Mouse (Mus musculus): Measurements from ENCODE around the gene Gm5431.

DNA sequence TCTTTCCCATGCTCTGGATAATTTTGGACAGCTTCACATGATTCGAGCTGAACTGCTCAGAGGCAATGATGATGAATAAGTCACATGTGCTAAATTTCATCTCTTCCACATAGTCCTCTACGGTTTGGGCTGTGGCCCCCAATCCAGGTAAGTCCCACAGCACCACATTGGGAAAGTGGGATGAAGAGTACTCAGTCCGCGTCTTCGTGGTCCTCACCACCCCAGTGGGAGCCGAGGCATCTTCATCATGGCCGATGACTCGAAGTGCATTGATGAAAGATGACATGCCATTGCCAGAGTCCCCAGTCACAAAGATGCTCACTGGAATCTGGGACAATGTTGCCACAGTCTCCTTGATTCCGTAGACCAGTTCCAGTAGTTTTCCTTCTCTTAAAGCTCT lies 35.5 kb downstream of the Gm5431 start:
- no peak for TF ChIP-seq EP300 (IDR thresholded peaks at IDR 0.05)
- no peak for TF ChIP-seq CTCF (IDR thresholded peaks at IDR 0.05)

All from lung, postnatal 0 days (tissue).